Mouse (Mus musculus) right cerebral cortex, postnatal 14 days (tissue): ENCODE measurements at regions not wholly inside any gene's neighbourhood (a gene's known extent, or its start where the extent isn't known, plus 50 kb on each side); places are given as distances from the start of the nearest gene placed in this dataset.

ENCODE experiments used
- DNase-seq: peaks from one replicate; pipeline ENCODE4 v3.0.0; 2022

- DNase-seq, result peak; percentile 3
Measured at GRCm38 (mm10) chr12:62768930-62769329, 1246.0 kb downstream of the Lrfn5 start.

DNA sequence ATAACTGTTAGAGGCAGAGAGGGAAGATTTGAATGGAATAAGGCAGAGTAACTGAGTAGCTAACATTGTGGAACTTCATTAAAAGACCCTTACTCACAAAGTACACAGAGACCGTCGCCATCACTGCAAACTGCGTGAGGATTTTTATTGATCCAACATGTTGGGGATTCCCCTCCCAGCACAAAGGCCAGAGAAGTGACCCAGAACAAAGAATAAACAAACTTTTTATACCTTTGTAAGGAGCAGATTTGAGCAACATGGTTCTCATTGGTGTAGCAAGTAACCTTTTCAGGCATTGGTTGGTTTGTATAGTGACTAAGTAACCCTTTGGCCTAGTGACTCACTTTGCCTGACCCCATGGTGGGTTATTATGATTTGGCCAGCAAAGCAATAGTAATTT is 1246.9 kb downstream of the Lrfn5 start:
- DNase-seq, result no peak

DNA sequence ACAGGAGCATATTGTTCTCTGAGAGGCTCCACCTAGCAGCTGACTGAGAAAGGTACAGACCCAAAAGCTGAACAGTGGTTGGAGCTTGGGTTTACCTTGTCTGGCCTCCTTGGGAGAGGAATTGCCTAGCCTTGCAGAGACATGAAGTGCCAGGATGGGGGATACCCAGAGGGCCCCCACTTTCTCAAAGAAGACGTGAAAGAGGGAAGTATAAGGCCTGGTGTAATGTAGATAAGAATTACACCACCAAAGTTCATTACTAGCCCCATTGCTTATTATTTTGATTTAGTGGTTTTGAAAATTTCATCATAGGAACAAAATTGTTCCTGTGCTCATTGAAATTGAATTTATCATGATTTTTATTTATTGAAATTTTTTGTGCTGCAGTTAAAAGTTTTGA is 1253.0 kb downstream of the Lrfn5 start:
- no peak for DNase-seq

DNA sequence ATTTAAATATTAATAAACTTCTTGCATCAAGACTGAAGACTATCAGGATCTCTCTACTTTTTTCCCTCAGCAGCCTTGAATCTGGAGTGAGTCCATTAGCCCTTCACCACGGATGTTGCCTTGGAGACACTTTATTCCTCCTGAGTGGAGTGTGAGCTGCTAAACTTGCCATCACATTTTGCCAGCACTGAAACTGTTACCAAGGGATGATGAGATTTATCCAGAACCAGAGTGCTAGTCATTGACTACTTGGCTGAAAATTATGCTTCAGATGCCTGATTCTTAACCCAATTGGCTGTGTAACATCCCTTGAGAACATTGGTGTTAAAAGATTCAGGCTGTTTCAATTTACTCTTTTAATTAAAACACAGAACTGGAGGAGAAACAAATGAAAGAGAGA is 1289.8 kb downstream of the Lrfn5 start:
- DNase-seq, result no peak
